Mouse (Mus musculus) kidney, postnatal 4 days (tissue): ENCODE measurements around the gene Kremen2.
A peak's percentile ranks its signal among the peaks of the same experiment; 100 is the strongest.
"Not testable (repeated sequence)": the region's sequence is repeated elsewhere in the genome, so short reads cannot be mapped to it uniquely, and the experiment has no call there.

ENCODE experiments used
- DNase-seq, 2 experiments: peaks; one replicate each; pipeline ENCODE4 v3.0.0; 2021; ENCODE audit warnings: mixed read lengths in 2 of 2

Gene Kremen2

DNA sequence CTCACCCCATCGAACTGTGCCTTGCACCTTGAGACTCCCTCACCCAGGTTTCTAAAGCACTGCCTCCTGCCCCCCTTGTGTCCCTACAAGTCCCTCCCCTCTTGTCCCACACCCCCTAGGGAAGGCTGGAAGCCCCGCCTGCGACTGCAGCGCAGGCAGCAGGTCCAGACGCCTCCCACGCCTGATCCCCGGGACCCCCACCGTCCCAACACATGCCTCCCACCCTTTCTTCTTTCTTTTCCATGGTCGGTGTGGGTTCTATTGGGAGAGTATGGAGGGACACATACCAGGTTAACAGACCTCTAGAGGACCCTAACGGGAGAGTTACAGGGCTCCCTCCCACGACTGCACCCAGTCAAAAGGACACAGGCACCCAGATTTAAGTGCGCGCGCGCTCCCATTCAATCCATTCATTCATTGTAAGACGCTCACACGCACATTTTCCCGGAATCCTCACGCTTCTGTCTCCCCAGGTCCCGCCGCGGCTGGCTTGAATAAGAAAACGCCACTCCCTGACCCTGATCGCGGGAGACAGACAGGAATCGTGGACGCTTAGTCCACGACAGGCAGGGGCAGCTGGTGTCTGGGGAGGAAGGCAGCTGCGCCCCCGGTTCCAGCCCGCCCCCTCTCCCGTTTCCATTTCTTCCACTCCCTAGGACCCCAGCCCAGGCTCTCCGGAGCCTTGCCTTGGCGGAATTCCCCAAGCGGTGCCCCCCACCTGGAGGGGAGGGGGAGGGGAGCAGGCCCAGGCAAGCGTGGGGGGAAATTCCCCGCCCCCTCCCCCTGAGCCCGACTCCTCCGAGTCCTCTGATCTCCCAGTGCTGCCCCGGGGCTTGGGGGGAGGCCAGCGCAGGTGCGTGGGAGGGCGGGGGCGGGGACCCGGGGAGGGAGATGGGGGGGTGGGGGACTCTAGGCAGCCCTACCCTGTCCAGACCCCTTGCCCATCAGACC lies at the start of gene Kremen2:
Gene Kremen2 (minus strand): TSS at position 533 of the 951 bp plus-strand sequence.
- no peak for DNase-seq

DNA sequence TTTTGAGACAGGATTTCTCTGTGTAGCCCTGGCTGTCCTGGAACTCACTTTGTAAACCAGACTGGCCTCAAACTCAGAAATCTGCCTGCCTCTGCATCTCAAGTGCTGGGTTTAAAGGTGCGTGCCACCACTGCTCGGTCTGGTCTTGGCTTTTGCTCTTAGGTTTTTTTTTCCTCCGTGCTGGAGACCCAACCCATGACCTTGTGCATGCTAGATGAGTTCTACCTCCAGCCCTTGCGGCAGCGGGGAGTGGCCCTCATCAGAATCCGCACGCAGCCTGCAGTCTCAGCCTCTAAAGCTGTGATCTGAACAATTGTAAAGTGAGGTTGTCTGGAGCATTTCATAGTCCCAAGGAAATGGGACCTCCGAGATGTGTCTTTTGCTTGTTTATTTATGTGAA lies 49.7 kb upstream of the Kremen2 start:
- DNase-seq = no peak

DNA sequence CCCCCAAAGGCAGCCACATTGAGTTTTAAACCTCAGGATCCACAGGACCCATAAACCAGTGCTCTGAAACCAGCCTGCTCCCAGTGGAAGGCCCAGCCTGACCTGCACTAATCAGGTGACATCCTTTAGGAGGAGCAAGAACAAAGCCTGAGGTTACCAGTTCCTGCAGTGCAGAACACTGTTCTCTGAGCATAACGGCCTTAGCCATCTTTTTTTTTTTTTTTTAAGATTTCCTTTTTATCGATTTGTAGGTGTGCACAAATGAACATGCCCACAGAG lies 45.4 kb upstream of the Kremen2 start:
- DNase-seq = no peak

DNA sequence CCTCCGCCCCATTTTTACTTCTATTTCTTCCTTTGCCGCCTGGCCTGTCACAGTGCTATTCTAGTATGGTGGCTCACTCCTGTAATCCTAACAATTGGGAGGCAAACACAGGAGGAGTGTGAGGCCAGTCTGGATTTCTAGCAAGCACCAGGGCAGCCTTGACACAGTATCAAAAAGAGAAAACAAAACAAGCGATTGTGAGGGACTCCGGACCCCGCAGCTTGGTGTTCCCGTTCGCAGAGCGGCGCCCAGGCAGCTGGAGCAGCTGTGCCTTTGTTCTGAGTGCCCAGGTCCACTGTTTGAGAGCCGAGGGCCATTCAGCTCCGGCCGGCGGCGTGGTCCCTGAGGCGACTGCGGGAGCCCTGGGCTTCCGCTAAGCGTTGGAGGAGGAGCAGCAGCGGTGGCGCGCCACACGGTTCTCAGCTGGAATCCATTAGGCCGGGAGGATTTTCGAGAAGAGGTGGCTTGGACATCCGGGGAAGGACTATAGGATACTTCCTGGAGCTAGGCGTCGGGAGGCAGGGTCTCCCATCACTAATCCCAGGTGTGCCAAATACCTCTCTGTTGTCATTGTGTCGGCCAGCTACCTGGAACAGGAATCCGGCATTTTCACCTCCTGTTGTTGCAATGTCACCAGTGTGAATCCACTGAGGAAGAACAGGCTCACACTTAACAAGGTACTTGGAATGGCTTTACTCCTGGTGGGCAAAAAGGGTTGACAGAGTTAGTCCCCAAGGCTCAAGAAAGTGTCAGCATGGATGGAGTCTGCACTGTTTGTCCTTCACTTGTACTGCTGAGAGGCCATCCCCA lies 44.8 kb upstream of the Kremen2 start, which contains the start of gene Srrm2:
Gene Srrm2 (plus strand): TSS at position 264 of the 810 bp plus-strand sequence.
- DNase-seq = peak; percentile 78 to 86

DNA sequence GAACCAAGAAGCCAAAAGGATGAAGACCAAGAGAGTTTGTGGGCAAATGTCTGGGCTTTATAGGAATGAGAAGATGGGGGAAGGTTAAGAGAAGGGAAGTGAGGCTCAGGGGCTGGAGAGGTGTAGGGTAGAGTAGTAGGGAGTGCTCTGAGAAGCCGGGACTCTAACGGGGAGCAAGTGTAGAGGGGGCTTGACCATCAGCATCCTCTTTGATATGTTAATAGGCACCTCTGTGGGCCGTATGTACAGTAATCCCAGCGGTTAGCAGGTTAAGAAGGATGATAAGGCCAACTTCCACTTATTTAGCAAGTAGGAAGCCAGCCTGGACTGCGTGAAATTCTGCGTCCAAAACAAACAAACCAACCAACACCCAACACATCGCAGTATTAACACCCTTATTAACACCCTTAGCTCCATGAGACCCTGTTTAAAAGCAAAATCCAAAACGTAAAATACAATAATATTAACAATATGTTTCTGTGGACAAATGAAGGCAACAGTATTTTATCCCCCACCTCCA lies 44.2 kb upstream of the Kremen2 start:
- DNase-seq = no peak

DNA sequence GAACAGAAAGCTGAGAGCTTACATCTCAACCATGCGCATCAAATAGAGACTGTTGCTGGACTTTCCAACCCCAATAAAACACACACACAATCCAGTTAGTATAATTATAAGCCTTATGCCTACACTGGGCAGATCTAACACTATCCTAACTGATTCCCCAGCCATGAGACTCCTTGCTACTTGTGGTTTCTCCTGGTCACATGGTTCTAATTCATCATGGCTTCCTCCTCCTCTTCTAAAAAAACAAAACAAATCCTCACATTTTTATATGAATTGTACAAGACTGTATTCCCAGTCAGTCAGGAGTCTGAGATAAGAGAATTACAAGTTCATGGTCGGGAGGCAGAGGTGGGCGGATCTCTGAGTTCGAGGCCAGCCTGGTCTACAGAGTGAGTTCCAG lies 43.3 kb upstream of the Kremen2 start:
- no peak for DNase-seq

DNA sequence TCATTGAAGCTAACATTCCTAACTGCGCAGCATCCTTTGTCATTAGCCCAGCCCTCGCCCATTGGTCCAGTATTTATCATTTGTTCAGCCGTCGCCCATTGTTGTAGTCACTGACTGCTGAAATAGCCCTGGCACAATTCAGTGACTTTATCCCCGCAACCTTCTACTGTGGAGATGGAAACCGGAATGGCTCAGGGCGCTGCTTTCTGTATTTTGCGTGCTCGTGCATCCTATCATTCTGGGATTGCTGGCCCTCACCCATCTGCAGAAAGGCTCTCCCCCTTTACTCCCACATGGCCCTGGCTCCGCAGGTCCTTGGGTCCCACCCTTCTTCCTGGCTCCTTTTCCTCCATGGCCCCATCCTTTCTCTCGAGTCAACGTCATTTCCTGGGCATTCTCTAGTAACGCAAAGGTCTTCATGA lies 40.9 kb upstream of the Kremen2 start:
- peak in 1 of 2 experiments; percentile 27 for DNase-seq

DNA sequence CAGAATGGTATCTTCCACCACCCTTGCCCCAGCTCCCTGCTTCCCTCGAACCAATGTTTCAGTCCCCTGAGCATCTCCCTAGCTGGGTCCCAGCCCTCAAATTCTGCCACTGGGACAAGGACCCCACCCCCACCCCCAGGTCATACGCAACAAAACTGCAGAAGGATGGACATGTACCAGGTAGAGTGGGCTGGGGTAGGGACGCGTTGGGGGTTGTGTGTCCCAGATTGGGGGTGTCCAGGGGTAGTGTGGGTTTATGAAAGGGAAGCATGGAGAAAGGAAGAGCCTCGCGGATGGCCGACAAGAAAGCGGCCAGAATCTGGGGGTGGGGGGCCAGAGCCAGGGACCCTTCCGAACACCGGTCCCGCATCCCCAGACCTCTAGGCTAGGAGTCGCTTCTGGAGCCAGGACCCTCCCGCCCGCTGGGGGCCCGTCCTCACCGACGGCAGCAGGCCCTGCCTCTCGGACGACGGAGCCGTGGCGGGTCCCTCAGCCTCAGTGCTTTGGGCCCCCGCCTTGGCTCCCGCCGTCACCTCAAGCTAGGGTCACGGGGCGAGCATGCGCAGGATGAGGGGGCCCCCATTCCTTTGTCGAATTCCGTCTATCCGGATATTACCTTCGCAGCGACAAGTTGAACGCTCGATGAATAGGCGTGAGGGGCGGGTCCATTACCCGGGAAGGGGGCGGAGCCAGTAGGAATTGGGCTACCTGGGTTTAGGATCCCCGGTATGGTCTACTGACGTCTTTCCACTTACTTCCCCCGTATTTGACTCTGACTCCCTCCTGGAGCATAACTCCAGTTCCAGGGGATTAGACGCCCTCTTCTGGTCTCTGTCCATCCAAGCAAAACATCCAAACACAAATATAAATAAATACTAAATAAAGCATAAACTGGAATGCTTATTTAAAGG lies 40.2 kb upstream of the Kremen2 start, which contains the start of gene Flywch2:
Gene Flywch2 (minus strand): TSS at position 521 of the 911 bp plus-strand sequence.
- peak; percentile 86 to 89 for DNase-seq

DNA sequence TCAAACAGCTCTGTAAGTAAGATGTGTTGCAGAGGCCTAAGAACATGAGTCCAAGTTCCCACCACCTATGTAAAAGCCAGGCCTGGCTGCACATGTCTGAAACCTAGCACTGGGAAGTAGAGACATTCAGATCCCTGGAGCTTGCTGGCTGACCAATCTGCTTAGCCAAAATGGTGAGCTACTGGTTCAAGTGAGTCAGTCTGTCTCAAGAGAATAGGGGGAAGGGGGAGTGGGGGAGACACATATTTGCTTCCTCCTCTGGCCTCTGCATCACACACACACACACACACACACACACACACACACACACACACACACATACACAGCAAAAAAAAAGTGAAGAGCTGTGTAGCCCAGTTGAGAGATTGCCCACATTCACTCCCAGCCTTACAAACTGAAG lies 37.7 kb upstream of the Kremen2 start:
- DNase-seq = no peak

DNA sequence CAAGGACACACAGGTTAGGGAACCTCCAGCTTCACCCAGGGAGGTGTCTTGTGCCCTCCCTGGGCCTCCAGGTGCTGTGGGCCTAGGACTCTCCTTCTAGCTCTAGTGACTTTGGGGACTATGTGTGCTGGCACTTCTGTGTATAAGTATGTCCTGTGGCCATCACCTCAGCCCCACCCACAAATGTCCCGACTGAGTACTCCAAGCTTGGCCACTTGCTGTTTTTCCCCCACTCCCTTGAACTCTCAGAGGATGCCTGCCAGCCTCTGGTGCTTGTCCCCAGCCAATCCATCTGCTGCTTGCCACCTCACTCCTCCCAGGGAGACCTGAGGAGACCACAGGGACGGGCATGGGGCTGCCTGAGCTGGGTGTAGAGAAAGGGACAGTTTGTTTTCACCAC lies 32.8 kb upstream of the Kremen2 start:
- no peak for DNase-seq

DNA sequence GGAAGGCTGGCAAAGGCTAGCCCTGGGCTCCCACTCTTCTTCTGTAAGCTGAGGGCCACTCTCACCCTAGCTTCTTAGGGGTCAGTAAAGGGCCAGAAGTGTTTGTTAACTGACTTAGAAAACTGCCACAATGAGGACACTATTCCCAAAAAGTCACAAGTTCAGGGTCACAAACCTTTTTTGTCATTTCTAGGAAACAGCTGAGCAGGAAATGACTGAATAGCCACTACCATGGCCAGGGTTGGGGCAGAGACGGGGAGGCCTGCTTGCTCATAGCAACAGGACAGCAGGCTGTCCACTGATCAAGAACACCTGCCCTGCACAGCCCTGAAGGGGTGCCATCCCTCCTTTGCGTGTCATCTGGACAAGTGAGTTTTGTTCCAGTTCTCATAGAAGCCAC lies 31.5 kb upstream of the Kremen2 start:
- no peak for DNase-seq

DNA sequence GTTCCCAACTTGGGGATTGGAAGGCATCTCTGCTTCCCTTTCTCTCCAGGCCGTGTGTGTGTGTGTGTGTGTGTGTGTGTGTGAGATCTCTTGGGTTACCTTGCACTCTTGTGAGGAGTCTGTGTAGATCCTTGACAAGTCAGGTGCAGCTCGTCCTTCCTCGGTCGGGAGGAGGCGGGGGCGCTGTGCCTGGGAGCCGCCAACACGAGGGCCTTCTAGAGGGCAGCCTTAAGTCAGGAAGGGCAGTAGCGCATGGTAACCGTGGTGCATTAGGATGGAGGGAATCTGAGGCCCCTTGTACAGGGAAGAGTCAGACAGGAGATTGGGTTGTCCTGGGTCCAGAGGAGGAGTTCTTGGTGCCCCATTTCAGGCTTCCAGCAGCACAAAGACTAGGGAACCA lies 30.6 kb upstream of the Kremen2 start:
- DNase-seq = no peak

DNA sequence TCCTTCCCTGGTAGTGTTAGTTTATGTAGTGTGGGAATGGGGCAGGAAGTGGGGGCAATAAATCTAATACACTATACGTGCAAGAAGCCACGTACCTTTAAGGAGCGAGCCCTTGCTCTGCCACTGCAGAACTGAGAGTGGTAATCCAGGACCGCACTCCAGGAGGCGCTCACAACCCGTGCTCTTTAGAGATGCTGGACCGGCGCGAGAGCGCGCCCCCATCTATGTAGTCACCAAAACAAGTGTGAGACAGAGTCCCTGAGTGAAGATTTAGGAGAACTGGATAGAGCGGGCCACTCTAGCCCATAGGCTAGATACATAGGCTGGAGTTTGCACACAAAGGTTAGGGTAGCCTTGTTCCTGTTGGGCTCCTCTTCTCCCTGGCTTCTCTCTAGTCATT lies 28.5 kb upstream of the Kremen2 start:
- DNase-seq = peak; percentile 92 to 93

DNA sequence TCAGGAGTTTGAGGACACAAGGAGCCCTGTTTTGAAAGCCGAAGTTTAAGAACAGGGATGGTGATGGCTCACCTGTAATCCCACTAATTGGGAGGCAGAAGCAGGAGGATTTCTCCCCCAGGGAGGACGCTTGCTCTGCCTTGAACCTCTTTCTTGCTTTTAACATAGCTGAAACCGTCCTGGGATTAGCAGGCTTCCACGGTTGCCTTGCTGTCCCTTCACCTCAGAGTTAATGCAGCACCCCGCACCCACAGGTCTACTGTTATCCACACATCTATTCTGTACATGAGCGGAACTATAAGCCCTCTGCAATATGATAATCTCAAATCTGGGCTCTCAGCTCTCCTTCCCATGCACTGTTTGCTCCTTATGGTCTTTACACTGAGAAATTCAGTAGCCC lies 28.0 kb upstream of the Kremen2 start:
- DNase-seq = no peak

DNA sequence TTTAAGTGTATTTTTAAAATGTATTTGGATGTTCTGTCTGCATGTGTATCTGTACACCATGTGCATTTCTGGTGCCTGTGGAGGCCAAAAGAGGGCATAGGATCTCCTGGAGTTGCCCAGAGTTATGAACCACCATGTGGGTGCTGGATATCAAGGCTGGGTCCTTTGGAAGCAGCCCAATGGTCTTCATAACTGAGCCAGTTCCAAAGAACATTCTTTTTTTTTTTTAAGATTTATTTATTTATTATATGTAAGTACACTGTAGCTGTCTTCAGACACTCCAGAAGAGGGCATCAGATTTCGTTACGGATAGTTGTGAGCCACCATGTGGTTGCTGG lies 26.6 kb upstream of the Kremen2 start:
- DNase-seq = not testable (repeated sequence)

DNA sequence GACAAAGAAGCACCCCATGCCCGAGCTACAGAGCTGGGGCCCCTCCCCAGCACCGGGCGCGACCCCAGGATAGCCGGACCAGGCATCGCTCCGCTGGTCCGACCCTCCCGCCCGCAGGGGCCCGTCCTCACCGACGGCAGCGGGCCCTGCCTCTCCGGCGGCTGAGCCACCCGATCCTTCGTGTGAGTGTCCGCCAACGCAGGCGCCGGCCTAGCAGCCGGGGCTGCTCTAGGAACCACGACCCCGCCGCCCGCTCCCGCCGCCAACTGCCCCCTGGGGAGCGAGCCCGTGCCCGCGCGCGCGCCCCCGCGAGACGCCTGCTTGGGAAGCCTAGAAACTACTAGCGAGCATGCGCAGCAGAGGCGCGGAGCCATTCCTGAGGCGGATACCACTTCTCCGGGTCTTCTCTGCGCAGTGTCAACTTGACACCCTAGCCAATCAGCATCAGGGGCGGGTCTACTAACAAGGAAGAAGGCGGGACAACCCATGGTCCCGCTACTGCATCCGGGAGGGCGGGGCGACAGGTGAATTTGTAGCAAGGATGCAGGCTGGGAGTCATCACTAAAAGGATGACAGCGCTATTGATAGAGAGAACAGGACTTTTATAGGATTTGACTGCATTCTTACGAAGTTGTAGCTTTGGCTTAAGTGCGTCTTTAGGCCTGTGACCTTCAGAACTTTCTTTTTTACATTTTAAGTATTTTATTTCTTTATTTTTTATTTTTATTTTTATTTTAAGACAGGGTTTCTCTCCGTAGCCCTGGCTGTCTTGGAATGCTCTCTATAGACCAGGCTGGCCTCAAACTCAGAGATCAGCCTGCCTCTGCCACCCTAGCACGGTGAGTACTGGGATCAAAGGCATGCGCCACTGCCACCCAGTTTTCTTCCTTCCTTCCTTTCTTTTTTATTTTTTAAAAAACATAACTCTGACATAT lies 25.9 kb upstream of the Kremen2 start, which contains the start of gene Flywch1:
Gene Flywch1 (minus strand): TSS at position 319 of the 935 bp plus-strand sequence.
- DNase-seq = peak; percentile 98 to 99

DNA sequence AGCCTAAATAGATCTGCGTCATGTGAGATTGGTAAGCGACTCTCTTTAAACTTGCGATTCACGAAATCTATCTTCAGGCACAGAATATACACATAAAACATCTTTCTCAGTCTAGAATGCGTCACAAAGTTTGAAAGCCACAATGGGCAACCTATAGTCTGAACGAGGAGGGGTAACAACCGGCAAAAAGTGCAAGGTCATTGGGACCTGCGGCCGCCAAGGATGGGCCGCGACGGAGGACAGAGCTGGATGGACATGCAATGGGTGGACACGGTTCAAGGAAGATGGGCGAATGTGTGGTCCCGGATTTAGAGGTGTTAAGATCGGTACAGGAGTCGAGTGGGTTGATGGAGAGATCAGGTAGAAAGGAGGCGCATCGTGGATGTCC lies 25.3 kb upstream of the Kremen2 start:
- no peak for DNase-seq

DNA sequence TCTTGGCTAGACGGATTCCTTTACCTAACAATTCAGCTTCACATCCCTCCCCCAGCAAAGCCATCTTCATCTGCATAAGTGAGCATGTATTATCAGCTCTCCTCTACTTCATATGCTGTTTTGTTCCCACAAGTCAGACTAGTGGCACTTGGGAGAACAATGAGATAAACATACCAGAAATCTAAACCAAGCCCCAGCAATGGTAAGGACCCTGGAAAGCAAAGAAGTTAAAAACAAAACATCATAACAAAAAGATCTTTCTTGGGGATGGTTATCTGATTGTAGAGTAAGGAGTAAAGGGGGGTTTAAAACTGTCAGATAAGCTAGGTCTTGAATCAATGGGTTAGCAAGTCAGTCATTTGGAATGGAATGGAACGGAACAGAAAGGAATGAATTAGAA lies 24.9 kb upstream of the Kremen2 start:
- no peak for DNase-seq

DNA sequence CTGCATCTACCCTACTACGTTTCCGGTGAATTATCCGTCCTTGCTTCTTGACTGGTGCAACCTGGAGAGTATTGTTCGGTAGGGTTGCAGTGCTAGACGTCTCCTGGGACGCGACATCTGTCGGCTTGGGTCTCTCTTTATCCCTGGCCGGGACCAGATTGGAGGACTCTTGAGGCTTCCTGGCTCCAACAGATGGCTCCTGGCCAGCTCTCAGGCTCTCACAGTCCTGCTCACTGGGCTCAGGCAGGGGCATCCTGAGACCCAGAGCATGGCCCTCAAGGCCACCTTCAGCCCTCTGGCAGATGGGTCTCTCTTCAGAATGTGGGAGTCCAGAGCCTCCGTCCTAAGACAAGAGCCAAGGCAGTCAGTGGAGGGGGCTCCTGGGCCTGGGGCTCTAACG lies 17.3 kb upstream of the Kremen2 start:
- no peak for DNase-seq

DNA sequence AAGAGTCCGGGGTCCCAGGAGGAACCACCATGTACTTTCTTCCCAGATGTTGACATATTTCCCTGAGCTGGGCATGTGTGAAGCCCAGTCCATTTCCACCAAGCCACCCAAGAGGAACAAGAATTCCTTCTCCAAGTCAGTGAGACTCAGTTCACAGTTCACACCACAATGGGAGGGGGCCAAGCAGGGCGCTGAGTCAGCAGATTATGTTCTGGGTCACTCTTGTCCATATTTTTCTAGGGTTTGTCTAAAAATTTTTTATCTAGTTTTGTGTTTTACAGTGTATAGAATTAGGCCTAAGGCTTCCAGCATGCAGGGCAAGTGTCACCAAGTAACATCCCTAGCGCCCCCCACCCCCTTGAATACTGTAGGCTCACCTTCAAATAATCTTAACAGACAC lies 15.5 kb upstream of the Kremen2 start:
- DNase-seq = no peak

DNA sequence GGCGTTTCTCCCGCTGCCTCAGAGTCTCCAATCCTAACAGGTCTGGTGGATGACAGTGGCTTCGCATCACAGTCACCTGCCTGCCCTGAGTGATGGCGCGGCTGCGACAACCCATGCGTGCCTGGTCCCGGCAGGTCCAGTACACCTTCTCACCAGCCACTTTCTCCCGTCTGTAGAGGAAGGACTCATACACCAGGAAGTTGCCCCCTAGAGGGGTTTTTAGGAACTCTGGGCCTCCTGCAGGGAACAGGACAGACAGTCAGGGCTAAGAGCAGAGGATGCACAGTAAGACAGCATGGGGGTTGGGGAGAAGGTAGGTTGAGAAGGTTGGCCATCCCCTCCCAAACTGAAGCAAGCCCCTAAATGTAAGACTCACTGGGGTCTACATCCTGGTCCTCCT lies 14.6 kb upstream of the Kremen2 start:
- DNase-seq = no peak
